Comparison of ENCODE assay signal across 8 mouse cellular contexts in genomic region chr9:108759805-108760204, GRCm38 (mm10). TPM values are rescaled to one million over a fixed set of nuclear protein-coding genes. Genes with fewer than 3 reads are reported as not detected.
DNase-seq lines count a peak whose midpoint lies in the region; ATAC-seq and TF ChIP-seq lines count a peak whose summit lies in the region.

No protein-coding gene starts in this region.

- no peaks in the 10 kb centered on the region for H3K79me3 ChIP-seq in C2C12 (ENCODE audit: low read depth)

- no peaks in the 10 kb centered on the region for H3K79me2 ChIP-seq in C2C12 (ENCODE audit: control insufficient read depth, insufficient read depth)

- H3ac ChIP-seq in C2C12 (ENCODE audit: control insufficient read depth, insufficient read length, low read depth), result no peak overlapping the region

- no peaks in the 10 kb centered on the region for H3K9me3 ChIP-seq in heart, postnatal 0 days (replicated peaks; ENCODE audit: control insufficient read depth, low read length)
- H3K9me3 ChIP-seq in heart, embryonic 10.5 days, result no peaks in the 10 kb centered on the region
- H3K9me3 ChIP-seq in midbrain, postnatal 0 days (ENCODE audit: low read length), result no peaks in the 10 kb centered on the region

- H3K4me2 ChIP-seq in heart, postnatal 0 days (ENCODE audit: low read depth, low read length), result no peak overlapping the region
- H3K4me2 ChIP-seq in midbrain, postnatal 0 days (ENCODE audit: low read depth, low read length, poor library complexity, severe bottlenecking), result no peak overlapping the region

- TF ChIP-seq CTCF in heart, postnatal 0 days (IDR thresholded peaks at IDR 0.05; ENCODE audit: low read depth), result peak; percentile 53
- TF ChIP-seq CTCF in C2C12 (IDR thresholded peaks at IDR 0.05; ENCODE audit: control insufficient read depth, insufficient read depth, insufficient read length), result peak; percentile 65
- TF ChIP-seq CTCF in midbrain, postnatal 0 days (IDR thresholded peaks at IDR 0.05), result peak; percentile 70

- WGBS in heart, postnatal 0 days, result 62% methylated on average over 2 of the region's 2 CpGs
- WGBS in heart, embryonic 10.5 days, result 52% methylated on average over 2 of the region's 2 CpGs
- WGBS in midbrain, postnatal 0 days, result 59% methylated on average over 2 of the region's 2 CpGs

- no peak overlapping the region for H3K4me3 ChIP-seq in heart, postnatal 0 days (ENCODE audit: low read depth, low read length)
- no peak overlapping the region for H3K4me3 ChIP-seq in heart, embryonic 10.5 days
- H3K4me3 ChIP-seq in C2C12 (ENCODE audit: insufficient read depth, poor library complexity, severe bottlenecking), result no peak overlapping the region
- H3K4me3 ChIP-seq in midbrain, postnatal 0 days (ENCODE audit: low read depth, low read length), result no peak overlapping the region

- no peaks in the 10 kb centered on the region for H3K36me3 ChIP-seq in heart, postnatal 0 days (replicated peaks; ENCODE audit: control insufficient read depth, insufficient read depth, low read length)
- no peaks in the 10 kb centered on the region for H3K36me3 ChIP-seq in heart, embryonic 10.5 days
- H3K36me3 ChIP-seq in C2C12 (ENCODE audit: control insufficient read depth, insufficient read depth), result no peaks in the 10 kb centered on the region
- no peaks in the 10 kb centered on the region for H3K36me3 ChIP-seq in midbrain, postnatal 0 days (ENCODE audit: insufficient read depth, low read length)

- no peak for DNase-seq in heart, postnatal 0 days (ENCODE audit: low spot score)
- DNase-seq in heart, embryonic 10.5 days (ENCODE audit: low spot score), result no peak
- peak; percentile 37 to 58 for DNase-seq in adrenal gland, adult 18-20 months (ENCODE audit: low spot score in 2 of 2)
- peak; percentile 82 for DNase-seq in induced T-regulatory cell, adult 2 months (ENCODE audit: low read depth)
- peak; percentile 19 for DNase-seq in midbrain, postnatal 0 days (ENCODE audit: low spot score)
- no peak for DNase-seq in layer of hippocampus, postnatal 14 days (ENCODE audit: low spot score in 2 of 2)

- no peak overlapping the region for H3K27ac ChIP-seq in heart, postnatal 0 days (ENCODE audit: low read depth)
- H3K27ac ChIP-seq in heart, embryonic 10.5 days, result no peak overlapping the region
- H3K27ac ChIP-seq in midbrain, postnatal 0 days (ENCODE audit: low read depth, low read length), result no peak overlapping the region

- no peak for ATAC-seq in heart, postnatal 0 days (ENCODE audit: insufficient read depth, low read depth)
- ATAC-seq in midbrain, postnatal 0 days (ENCODE audit: low FRiP score), result no peak
- no peak for ATAC-seq in activated CD4-positive, CD25-positive, alpha-beta regulatory T cell, adult 4 months

- H3K4me1 ChIP-seq in heart, postnatal 0 days (ENCODE audit: control insufficient read depth, insufficient read depth), result no peaks in the 10 kb centered on the region
- H3K4me1 ChIP-seq in heart, embryonic 10.5 days, result no peaks in the 10 kb centered on the region
- no peaks in the 10 kb centered on the region for H3K4me1 ChIP-seq in midbrain, postnatal 0 days (ENCODE audit: insufficient read depth, low read length)

- H3K9ac ChIP-seq in heart, postnatal 0 days (replicated peaks; ENCODE audit: low read depth, low read length), result no peak overlapping the region
- H3K9ac ChIP-seq in midbrain, postnatal 0 days (replicated peaks; ENCODE audit: low read length, poor library complexity, severe bottlenecking), result no peak overlapping the region

- no peaks in the 10 kb centered on the region for H3K27me3 ChIP-seq in heart, postnatal 0 days (ENCODE audit: control insufficient read depth, insufficient read depth, low read length)
- H3K27me3 ChIP-seq in heart, embryonic 10.5 days (ENCODE audit: insufficient read depth, poor library complexity, severe bottlenecking), result no peaks in the 10 kb centered on the region
- H3K27me3 ChIP-seq in C2C12 (ENCODE audit: control insufficient read depth, insufficient read depth, insufficient read length), result no peaks in the 10 kb centered on the region
- no peaks in the 10 kb centered on the region for H3K27me3 ChIP-seq in midbrain, postnatal 0 days (ENCODE audit: insufficient read depth, low read length)

- no peak for TF ChIP-seq EP300 in heart, postnatal 0 days (IDR thresholded peaks at IDR 0.05; ENCODE audit: low read depth)

TF ChIP-seq in C2C12, 6 proteins besides CTCF, POLR2A, EP300 and RAD21:
- TF ChIP-seq MYOG (IDR thresholded peaks at IDR 0.05; ENCODE audit: control insufficient read depth, extremely low read depth, insufficient read length) (no peak), CEBPB (IDR thresholded peaks at IDR 0.05; ENCODE audit: low read depth) (no peak), FOSL1 (IDR thresholded peaks at IDR 0.05; ENCODE audit: insufficient read depth, low read length, poor library complexity, severe bottlenecking) (no peak), MYOD1 (IDR thresholded peaks at IDR 0.05; ENCODE audit: control insufficient read depth, insufficient read length, low read depth) (no peak), MAX (IDR thresholded peaks at IDR 0.05) (no peak), USF1 (IDR thresholded peaks at IDR 0.05; ENCODE audit: low read depth) (no peak)

RNA-seq across cellular contexts. Expression of gene Ip6k2, which starts 23.8 kb away (rescaled TPM):
- 28.9 and 33.1 TPM in 2 replicates for total RNA-seq in heart, postnatal 0 days (2014; rRNA removed; ENCODE audit: low replicate concordance)
- polyA plus RNA-seq in heart, postnatal 0 days (2015; fragmentation: Nextera tagmentation; extraction: Ambion mirVana), result 20.5 and 22.1 TPM in 2 replicates
- 48.1 and 63.9 TPM in 2 replicates for polyA plus RNA-seq in heart, embryonic 10.5 days (2016; fragmentation: Nextera tagmentation; extraction: Ambion mirVana)
- polyA plus RNA-seq in C2C12 (2012; fragmentation: generic; extraction: Trizol), result 37.1 TPM
- total RNA-seq in adrenal gland, adult 18-20 months (2021), result 100 to 1,000 TPM in 1 of 2 experiments, 10 to 100 TPM in 1; 76.8 to 101 TPM
- total RNA-seq in midbrain, postnatal 0 days (2014; rRNA removed), result 126 and 138 TPM in 2 replicates
- polyA plus RNA-seq in midbrain, postnatal 0 days (2015; fragmentation: Nextera tagmentation; extraction: Ambion mirVana), result 228 and 230 TPM in 2 replicates
- 10 to 100 TPM; 13.2 to 15.8 TPM for polyA plus RNA-seq in activated CD4-positive, CD25-positive, alpha-beta regulatory T cell, adult 4 months (2017; shearing (Covaris generic))
- total RNA-seq in layer of hippocampus, postnatal 14 days (2021), result 100 to 1,000 TPM; 201 to 212 TPM

RNA-seq across cellular contexts. Expression of gene Nckipsd, which starts 48.4 kb away (rescaled TPM):
- 12.0 and 13.7 TPM in 2 replicates for total RNA-seq in heart, postnatal 0 days (2014; rRNA removed; ENCODE audit: low replicate concordance)
- polyA plus RNA-seq in heart, postnatal 0 days (2015; fragmentation: Nextera tagmentation; extraction: Ambion mirVana), result 8.8 and 10.0 TPM in 2 replicates
- polyA plus RNA-seq in heart, embryonic 10.5 days (2016; fragmentation: Nextera tagmentation; extraction: Ambion mirVana), result 9.2 and 10.8 TPM in 2 replicates
- polyA plus RNA-seq in C2C12 (2012; fragmentation: generic; extraction: Trizol), result 7.5 TPM
- 10 to 100 TPM; 10.8 to 11.3 TPM for total RNA-seq in adrenal gland, adult 18-20 months (2021)
- 30.1 and 83.4 TPM in 2 replicates for total RNA-seq in midbrain, postnatal 0 days (2014; rRNA removed)
- polyA plus RNA-seq in midbrain, postnatal 0 days (2015; fragmentation: Nextera tagmentation; extraction: Ambion mirVana), result 25.7 and 32.5 TPM in 2 replicates
- 1 to 10 TPM; 3.9 to 7.3 TPM for polyA plus RNA-seq in activated CD4-positive, CD25-positive, alpha-beta regulatory T cell, adult 4 months (2017; shearing (Covaris generic))
- 10 to 100 TPM; 47.2 to 52.3 TPM for total RNA-seq in layer of hippocampus, postnatal 14 days (2021)

Comparison
In these comparisons a context has a peak if more than half of its experiments do, and no peak if none do; other contexts are left out.
1. DNase-seq: peak in adrenal gland, adult 18-20 months (2 of 2), induced T-regulatory cell, adult 2 months (single experiment) and midbrain, postnatal 0 days (single experiment); none in heart, postnatal 0 days (single experiment), heart, embryonic 10.5 days (single experiment) and layer of hippocampus, postnatal 14 days (0 of 2).
2. Peak in every context shown above with its lines, with median percentiles within 50 percentile points of each other: CTCF ChIP-seq.